Mouse (Mus musculus) liver (tissue): ENCODE measurements around the gene Mlc1.

ENCODE experiments used
- DNase-seq: peaks from one replicate; pipeline ENCODE4 v3.0.0-alpha.2; 2020; ENCODE audit warnings: mixed read lengths

Mlc1 gene

GRCm38 (mm10) chr15:88936619-88937290, 42.1 kb downstream of the Mlc1 start:
- no peak for DNase-seq

GRCm38 (mm10) chr15:88934141-88934540, 44.7 kb downstream of the Mlc1 start:
- DNase-seq = no peak

- DNase-seq = no peak
Observed at GRCm38 (mm10) chr15:88932667-88933066, 46.1 kb downstream of the Mlc1 start.

GRCm38 (mm10) chr15:88921992-88922310, 56.9 kb downstream of the Mlc1 start:
- DNase-seq = no peak

GRCm38 (mm10) chr15:88921131-88921991, 57.4 kb downstream of the Mlc1 start:
- peak; percentile 64 for DNase-seq

GRCm38 (mm10) chr15:88920065-88920464, 58.7 kb downstream of the Mlc1 start:
- DNase-seq = no peak

- DNase-seq = peak; percentile 38
Observed at GRCm38 (mm10) chr15:88919328-88919727, 59.5 kb downstream of the Mlc1 start.

GRCm38 (mm10) chr15:88917126-88917525, 61.7 kb downstream of the Mlc1 start:
- DNase-seq = no peak

- no peak for DNase-seq
Observed at GRCm38 (mm10) chr15:88916366-88916765, 62.4 kb downstream of the Mlc1 start.

- DNase-seq = no peak
Observed at GRCm38 (mm10) chr15:88915046-88915445, 63.8 kb downstream of the Mlc1 start.

- no peak for DNase-seq
Observed at GRCm38 (mm10) chr15:88906347-88906746, 72.5 kb downstream of the Mlc1 start.
